Mouse (Mus musculus) hindbrain, embryonic 15.5 days (tissue): Measurements from ENCODE around the gene Nt5c2. TPM values are rescaled to one million over a fixed set of nuclear protein-coding genes. Genes with fewer than 3 reads are reported as not detected.

Experiments used
- ATAC-seq: fragments of 200-750 bp; cut with Nextera tagmentation; 2 replicates; pipeline ENCODE4 v1.8.0; 2017; ENCODE audit warnings: low read depth, moderate number of reproducible peaks, moderate TSS enrichment; ENCODE audit not compliant: low FRiP score
- H3K27ac ChIP-seq: fragments of 300-500 bp; sonication (generic); replicated peaks from 2 replicates; pipeline ENCODE4 v1.5.1; 2015; ENCODE audit warnings: mild to moderate bottlenecking, inconsistent platforms
- H3K27me3 ChIP-seq: fragments of 300-500 bp; sonication (generic); 2 replicates; pipeline ENCODE4 v1.6.1; 2015; ENCODE audit warnings: control low read depth, inconsistent platforms
- H3K36me3 ChIP-seq: fragments of 300-500 bp; sonication (generic); 2 replicates; pipeline ENCODE4 v1.6.1; 2015; ENCODE audit warnings: control low read depth, inconsistent platforms
- H3K4me1 ChIP-seq: fragments of 300-500 bp; sonication (generic); replicated peaks from 2 replicates; pipeline ENCODE4 v1.6.1; 2015; ENCODE audit warnings: control low read depth, inconsistent platforms
- H3K4me2 ChIP-seq: fragments of 300-500 bp; sonication (generic); 2 replicates; pipeline ENCODE4 v1.6.1; 2015; ENCODE audit warnings: moderate library complexity, mild to moderate bottlenecking, inconsistent platforms
- H3K4me3 ChIP-seq: fragments of 300-500 bp; sonication (generic); 2 replicates; pipeline ENCODE4 v1.5.1; 2015; ENCODE audit warnings: mild to moderate bottlenecking, inconsistent platforms
- H3K9ac ChIP-seq: fragments of 300-500 bp; sonication (generic); 2 replicates; pipeline ENCODE4 v1.6.1; 2015; ENCODE audit warnings: inconsistent platforms
- H3K9me3 ChIP-seq: fragments of 300-500 bp; sonication (generic); 2 replicates; pipeline ENCODE4 v1.6.1; 2016; ENCODE audit warnings: control low read depth, inconsistent platforms
- WGBS: fragments of 180-500 bp; shearing (Covaris S2); methylation state at CpG from one replicate; pipeline ENCODE4 v1.1.7; 2015; 5-methylcytosine and 5-hydroxymethylcytosine counted together
- polyA plus RNA-seq: library from polyadenylated mRNA; unstranded; fragments of >200 nt; fragmentation: Nextera tagmentation; extraction: Ambion mirVana; gene quantifications from 2 replicates; pipeline ENCODE4 v1.2.1, GENCODE M21; 2015

Gene Nt5c2
- polyA plus RNA-seq, 1 experiment from 2014 or later: 74.1 TPM

- no peak overlapping the region for H3K4me3 ChIP-seq
- H3K36me3 ChIP-seq: peaks cover 60% of the 10 kb centered on the region
- no peak overlapping the region for H3K9ac ChIP-seq
- no peak overlapping the region for H3K27ac ChIP-seq
- WGBS: 84% methylated on average over 3 of the region's 3 CpGs
- no peak overlapping the region for H3K4me2 ChIP-seq
- H3K9me3 ChIP-seq: no peaks in the 10 kb centered on the region
- ATAC-seq: no peak
- no peaks in the 10 kb centered on the region for H3K27me3 ChIP-seq
- H3K4me1 ChIP-seq: no peaks in the 10 kb centered on the region
Measured at GRCm38 (mm10) chr19:47036596-47036995, 21.6 kb upstream of the Nt5c2 start.

DNA sequence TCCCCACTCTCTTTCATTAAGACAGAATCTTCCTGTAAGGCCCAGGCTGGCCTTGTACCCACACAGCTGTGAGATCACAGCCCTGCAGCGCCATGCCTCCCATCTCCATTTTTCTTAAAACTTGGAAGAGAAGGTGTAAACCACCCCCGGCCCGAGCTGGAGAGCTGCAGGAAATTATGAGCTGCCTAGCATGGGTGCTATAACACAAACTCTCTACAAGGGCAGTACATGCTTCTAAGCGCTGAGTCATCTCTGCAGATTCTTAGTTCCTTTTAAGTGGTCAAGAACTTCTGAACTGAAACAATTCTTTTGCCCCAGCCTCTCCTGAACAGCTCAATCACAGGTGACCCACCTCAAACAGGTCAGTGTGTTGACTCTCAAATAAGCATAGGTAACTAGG is 20.0 kb upstream of the Nt5c2 start:
- H3K27ac ChIP-seq: no peak overlapping the region
- H3K27me3 ChIP-seq: no peaks in the 10 kb centered on the region
- H3K9ac ChIP-seq: no peak overlapping the region
- no peak overlapping the region for H3K4me3 ChIP-seq
- no peak overlapping the region for H3K4me2 ChIP-seq
- peaks cover 56% of the 10 kb centered on the region for H3K36me3 ChIP-seq
- H3K9me3 ChIP-seq: no peaks in the 10 kb centered on the region
- 95% methylated on average over 4 of the region's 4 CpGs for WGBS
- H3K4me1 ChIP-seq: no peaks in the 10 kb centered on the region
- no peak for ATAC-seq

- H3K9ac ChIP-seq: no peak overlapping the region
- no peaks in the 10 kb centered on the region for H3K4me1 ChIP-seq
- H3K9me3 ChIP-seq: no peaks in the 10 kb centered on the region
- H3K36me3 ChIP-seq: peaks cover 31% of the 10 kb centered on the region
- H3K4me3 ChIP-seq: no peak overlapping the region
- WGBS: 92% methylated on average over 6 of the region's 6 CpGs
- no peak overlapping the region for H3K27ac ChIP-seq
- no peak overlapping the region for H3K4me2 ChIP-seq
- no peak for ATAC-seq
- no peaks in the 10 kb centered on the region for H3K27me3 ChIP-seq
Measured at GRCm38 (mm10) chr19:47031770-47032169, 16.8 kb upstream of the Nt5c2 start.

GRCm38 (mm10) chr19:47029796-47030195 is 14.8 kb upstream of the Nt5c2 start:
- H3K9me3 ChIP-seq: no peaks in the 10 kb centered on the region
- peaks cover 39% of the 10 kb centered on the region for H3K36me3 ChIP-seq
- 46% methylated on average over 9 of the region's 9 CpGs for WGBS
- no peak overlapping the region for H3K9ac ChIP-seq
- H3K4me2 ChIP-seq: no peak overlapping the region
- ATAC-seq: no peak
- no peaks in the 10 kb centered on the region for H3K4me1 ChIP-seq
- no peaks in the 10 kb centered on the region for H3K27me3 ChIP-seq
- peak overlapping the region; percentile 71 for H3K27ac ChIP-seq
- H3K4me3 ChIP-seq: no peak overlapping the region

DNA sequence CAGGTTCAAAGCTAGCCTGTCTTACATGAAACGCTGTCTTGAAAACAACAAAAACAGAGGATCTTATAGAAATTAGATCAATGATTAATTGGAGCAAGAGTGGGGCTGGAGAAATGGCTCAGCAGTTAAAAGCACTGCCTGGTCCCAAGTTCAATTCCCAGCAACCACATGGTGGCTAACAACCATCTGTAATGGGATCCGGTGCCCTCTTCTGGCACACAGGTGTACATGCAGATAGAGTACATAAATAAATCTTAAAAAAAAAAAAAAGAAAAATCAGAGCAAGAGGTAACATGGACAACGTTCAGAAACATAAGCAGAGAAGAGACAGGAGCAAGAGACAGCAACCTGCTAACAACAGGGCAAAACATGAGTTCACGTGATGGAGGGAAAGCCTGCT is 11.6 kb upstream of the Nt5c2 start:
- ATAC-seq: no peak
- Histone ChIP-seq H3K9ac (no peak overlapping the region), H3K4me3 (no peak overlapping the region), H3K27ac (no peak overlapping the region), H3K9me3 (no peaks in the 10 kb centered on the region), H3K4me1 (no peaks in the 10 kb centered on the region), H3K27me3 (no peaks in the 10 kb centered on the region), H3K36me3 (peaks cover 55% of the 10 kb centered on the region), H3K4me2 (no peak overlapping the region)
- WGBS: 80% methylated on average over 4 of the region's 4 CpGs

- WGBS: 83% methylated on average over 10 of the region's 10 CpGs
- Histone ChIP-seq H3K4me1 (peaks cover 10% of the 10 kb centered on the region), H3K27me3 (no peaks in the 10 kb centered on the region), H3K4me3 (no peak overlapping the region), H3K27ac (no peak overlapping the region), H3K36me3 (peaks cover 67% of the 10 kb centered on the region), H3K9me3 (no peaks in the 10 kb centered on the region), H3K9ac (no peak overlapping the region), H3K4me2 (no peak overlapping the region)
- ATAC-seq: no peak
Measured at GRCm38 (mm10) chr19:47024954-47025353, 10.0 kb upstream of the Nt5c2 start.

- peaks cover 22% of the 10 kb centered on the region for H3K4me1 ChIP-seq
- no peak overlapping the region for H3K9ac ChIP-seq
- H3K36me3 ChIP-seq: peaks cover 67% of the 10 kb centered on the region
- 92% methylated on average over 13 of the region's 13 CpGs for WGBS
- H3K4me2 ChIP-seq: no peak overlapping the region
- H3K4me3 ChIP-seq: no peak overlapping the region
- H3K9me3 ChIP-seq: no peaks in the 10 kb centered on the region
- no peaks in the 10 kb centered on the region for H3K27me3 ChIP-seq
- ATAC-seq: no peak
- no peak overlapping the region for H3K27ac ChIP-seq
Measured at GRCm38 (mm10) chr19:47023546-47023945, 8.6 kb upstream of the Nt5c2 start.

DNA sequence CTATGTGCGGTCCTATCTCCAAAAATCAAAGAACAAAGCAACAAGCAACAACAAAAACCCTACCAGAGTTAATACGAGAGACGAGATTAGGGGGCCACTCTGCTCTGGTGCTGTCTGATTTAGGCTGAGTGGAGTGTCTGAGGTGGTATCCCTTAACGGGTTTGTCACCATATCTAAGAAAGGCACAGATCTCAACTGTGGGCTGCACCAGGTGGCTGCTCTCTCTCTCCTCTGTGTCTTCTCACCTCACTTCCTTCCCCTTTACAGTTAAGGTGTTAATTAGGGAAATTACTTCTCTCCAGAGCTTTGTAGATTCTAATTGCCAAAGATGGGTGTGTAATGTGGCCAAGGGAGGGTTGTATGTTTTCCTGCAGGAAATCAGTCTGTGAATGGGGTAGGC is 7.8 kb upstream of the Nt5c2 start:
- Histone ChIP-seq H3K9ac (no peak overlapping the region), H3K4me3 (no peak overlapping the region), H3K36me3 (peaks cover 67% of the 10 kb centered on the region), H3K9me3 (no peaks in the 10 kb centered on the region), H3K4me1 (peaks cover 26% of the 10 kb centered on the region), H3K27ac (no peak overlapping the region), H3K4me2 (no peak overlapping the region), H3K27me3 (no peaks in the 10 kb centered on the region)
- ATAC-seq: no peak
- WGBS: 95% methylated on average over 4 of the region's 4 CpGs

GRCm38 (mm10) chr19:47019326-47019725 is 4.4 kb upstream of the Nt5c2 start:
- ATAC-seq: 0 out of 2 replicates have a peak, but pooled peaks have one; percentile 4
- 3% methylated on average over 6 of the region's 6 CpGs for WGBS
- Histone ChIP-seq H3K9me3 (no peaks in the 10 kb centered on the region), H3K4me1 (peaks cover 26% of the 10 kb centered on the region), H3K27me3 (no peaks in the 10 kb centered on the region), H3K4me3 (peak overlapping the region; percentile 74), H3K9ac (peak overlapping the region; percentile 59), H3K4me2 (peak overlapping the region; percentile 78), H3K36me3 (peaks cover 41% of the 10 kb centered on the region), H3K27ac (peak overlapping the region; percentile 82)

DNA sequence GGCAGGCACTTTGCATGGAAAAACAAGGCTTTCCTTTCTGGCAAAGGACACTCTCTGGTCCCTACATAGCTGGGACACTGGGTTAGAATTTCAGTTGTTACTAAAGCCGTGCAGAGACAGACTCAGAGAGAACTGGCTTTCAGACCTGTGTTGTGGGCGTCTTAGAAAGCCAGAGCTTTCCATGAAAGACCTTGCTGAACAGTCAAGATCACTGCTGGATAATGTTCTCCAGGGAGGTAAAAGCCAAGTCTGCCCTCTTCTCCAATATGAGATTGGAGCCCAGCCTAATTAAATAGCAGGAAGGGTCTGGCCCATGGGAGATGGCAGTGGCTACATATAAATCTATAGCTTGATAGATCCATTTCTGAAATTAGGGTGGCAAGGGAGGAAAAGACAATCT is 3.4 kb upstream of the Nt5c2 start:
- WGBS: 11% methylated on average over 2 of the region's 2 CpGs
- no peak for ATAC-seq

GRCm38 (mm10) chr19:47017831-47018230 is 2.9 kb upstream of the Nt5c2 start:
- H3K4me1 ChIP-seq: peaks cover 33% of the 10 kb centered on the region
- H3K9ac ChIP-seq: peak overlapping the region; percentile 59
- WGBS: under 1% methylated on average over 3 of the region's 3 CpGs
- peaks cover 26% of the 10 kb centered on the region for H3K36me3 ChIP-seq
- H3K9me3 ChIP-seq: no peaks in the 10 kb centered on the region
- H3K4me3 ChIP-seq: peak overlapping the region; percentile 74
- H3K4me2 ChIP-seq: peak overlapping the region; percentile 78
- no peaks in the 10 kb centered on the region for H3K27me3 ChIP-seq
- ATAC-seq: no peak
- peak overlapping the region; percentile 82 for H3K27ac ChIP-seq

More for the DNA sequence above, 3.4 kb upstream of the Nt5c2 start:
- H3K4me1 ChIP-seq: peaks cover 28% of the 10 kb centered on the region
- H3K9me3 ChIP-seq: no peaks in the 10 kb centered on the region
- H3K27ac ChIP-seq: peak overlapping the region; percentile 82
- H3K4me3 ChIP-seq: peak overlapping the region; percentile 74
- peak overlapping the region; percentile 59 for H3K9ac ChIP-seq
- peaks cover 31% of the 10 kb centered on the region for H3K36me3 ChIP-seq
- H3K27me3 ChIP-seq: no peaks in the 10 kb centered on the region
- peak overlapping the region; percentile 78 for H3K4me2 ChIP-seq

DNA sequence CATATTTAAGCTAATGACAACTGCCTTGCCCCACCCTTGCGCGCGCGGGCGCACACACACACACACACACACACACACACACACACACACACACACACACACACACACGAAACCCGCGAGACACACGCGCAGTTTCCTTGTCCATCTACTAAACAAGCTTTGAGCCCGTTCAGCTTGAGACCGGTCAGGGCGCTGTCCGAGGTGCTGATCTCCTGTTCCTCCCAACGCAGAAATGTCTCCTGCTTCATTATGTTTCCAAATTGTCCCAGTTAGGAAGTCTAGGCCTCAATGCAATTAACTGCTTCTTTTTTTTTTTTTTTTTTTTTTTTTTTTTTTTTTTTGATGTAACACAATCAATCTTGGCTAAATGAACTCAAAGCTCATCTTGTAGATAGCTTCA is 1.5 kb upstream of the Nt5c2 start:
- H3K4me3 ChIP-seq: peak overlapping the region; percentile 74
- H3K4me1 ChIP-seq: peaks cover 35% of the 10 kb centered on the region
- peak overlapping the region; percentile 78 for H3K4me2 ChIP-seq
- no peaks in the 10 kb centered on the region for H3K9me3 ChIP-seq
- WGBS: 0% methylated on average over 15 of the region's 15 CpGs
- no peak for ATAC-seq
- peak overlapping the region; percentile 97 for H3K27ac ChIP-seq
- peaks cover 12% of the 10 kb centered on the region for H3K36me3 ChIP-seq
- H3K27me3 ChIP-seq: no peaks in the 10 kb centered on the region
- H3K9ac ChIP-seq: peak overlapping the region; percentile 90

GRCm38 (mm10) chr19:47015965-47016364 is 1.0 kb upstream of the Nt5c2 start:
- WGBS: under 1% methylated on average over 9 of the region's 9 CpGs
- H3K27me3 ChIP-seq: no peaks in the 10 kb centered on the region
- no peak for ATAC-seq
- no peaks in the 10 kb centered on the region for H3K9me3 ChIP-seq
- peaks cover 7% of the 10 kb centered on the region for H3K36me3 ChIP-seq
- H3K4me1 ChIP-seq: peaks cover 31% of the 10 kb centered on the region
- H3K9ac ChIP-seq: peak overlapping the region; percentile 90
- peak overlapping the region; percentile 74 for H3K4me3 ChIP-seq
- peak overlapping the region; percentile 78 for H3K4me2 ChIP-seq
- peak overlapping the region; percentile 97 for H3K27ac ChIP-seq
